Mouse (Mus musculus) frontal cortex, adult (tissue): ENCODE measurements at regions not wholly inside any gene's neighbourhood (a gene's known extent, or its start where the extent isn't known, plus 50 kb on each side); places are given as distances from the start of the nearest gene placed in this dataset.

ENCODE experiments used
- ATAC-seq: cut with Nextera tagmentation; 2 replicates; pipeline ENCODE4 v1.9.2; 2017; ENCODE audit warnings: mild to moderate bottlenecking, moderate library complexity, mixed read lengths; ENCODE audit not compliant: low TSS enrichment

DNA sequence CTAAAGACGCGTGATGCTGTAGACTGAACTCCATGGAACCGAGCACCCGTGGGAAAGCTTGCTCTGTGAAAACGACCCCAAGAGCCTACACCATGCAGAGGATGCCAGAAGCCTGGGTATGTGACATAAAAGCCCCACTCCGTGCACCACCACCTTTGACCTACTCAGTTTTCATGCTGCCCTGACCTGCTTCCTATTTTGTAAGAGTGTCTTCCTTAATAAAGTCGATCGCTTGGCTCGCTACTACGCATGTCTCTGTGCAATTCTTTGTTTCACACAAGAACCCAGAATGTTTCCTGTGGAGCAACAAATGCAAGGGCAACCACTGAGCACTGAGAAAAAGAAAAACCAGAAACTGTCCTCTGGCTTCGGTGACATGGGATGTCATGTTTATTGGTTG is 60.5 kb downstream of the Sec61b start:
- no peak for ATAC-seq

DNA sequence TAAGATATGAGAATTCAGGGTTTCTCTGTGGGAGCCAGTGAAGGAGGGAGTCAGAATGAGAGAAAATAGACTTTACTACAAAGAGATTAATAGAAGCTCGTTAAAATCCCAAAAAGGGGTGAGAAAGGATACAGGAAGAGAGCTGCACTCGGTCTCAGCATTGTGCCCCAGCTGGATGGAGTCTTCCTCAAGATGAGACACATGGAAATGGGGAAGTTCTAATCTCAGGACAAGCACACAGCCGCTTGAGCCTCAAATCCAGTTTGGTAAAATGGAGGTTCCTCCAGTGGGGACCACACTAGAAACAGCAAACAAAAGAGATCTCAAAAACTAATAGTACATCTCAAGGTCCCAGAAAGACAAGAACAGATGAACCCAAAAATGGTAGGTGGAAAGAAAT is 93.2 kb downstream of the Sec61b start:
- ATAC-seq: no peak

DNA sequence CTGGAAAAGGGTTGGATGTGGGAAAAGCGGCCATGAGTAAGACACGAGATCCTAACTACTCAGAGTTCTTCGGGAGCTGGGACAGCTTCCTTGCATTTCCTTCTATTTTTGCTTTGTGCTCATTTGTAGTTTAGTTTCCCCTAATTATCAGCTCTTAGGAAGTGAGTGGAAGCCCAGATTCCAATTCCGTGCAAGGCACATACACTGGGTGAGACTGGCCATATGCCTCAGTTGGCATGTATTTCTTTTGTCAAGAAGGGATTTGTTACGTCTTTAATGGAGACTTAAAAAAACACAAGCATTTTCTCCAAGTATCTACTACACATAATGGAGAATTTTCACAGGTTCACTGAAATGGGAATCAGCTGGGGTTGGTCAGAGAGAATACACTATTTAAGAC is 96.4 kb downstream of the Sec61b start:
- ATAC-seq: no peak

DNA sequence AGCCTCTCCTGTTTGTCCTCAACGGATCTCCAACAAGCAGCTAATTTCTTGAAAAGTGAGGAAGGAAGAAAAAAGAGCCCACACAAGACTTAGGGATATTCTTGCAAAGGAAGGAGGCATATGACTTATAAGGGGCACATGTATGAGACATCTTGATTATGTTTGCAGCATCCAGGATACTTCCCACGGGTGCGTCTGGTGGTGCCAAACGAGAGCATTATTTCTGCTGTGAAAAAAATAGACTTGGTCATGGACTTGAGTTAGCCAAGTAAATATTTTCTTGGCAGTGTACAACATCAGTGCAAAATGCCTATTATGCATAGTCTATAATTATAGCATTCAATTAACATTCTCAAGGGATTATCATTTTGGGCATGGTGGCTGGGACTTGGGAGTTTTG is 101.6 kb downstream of the Sec61b start:
- ATAC-seq: peak; percentile 59

DNA sequence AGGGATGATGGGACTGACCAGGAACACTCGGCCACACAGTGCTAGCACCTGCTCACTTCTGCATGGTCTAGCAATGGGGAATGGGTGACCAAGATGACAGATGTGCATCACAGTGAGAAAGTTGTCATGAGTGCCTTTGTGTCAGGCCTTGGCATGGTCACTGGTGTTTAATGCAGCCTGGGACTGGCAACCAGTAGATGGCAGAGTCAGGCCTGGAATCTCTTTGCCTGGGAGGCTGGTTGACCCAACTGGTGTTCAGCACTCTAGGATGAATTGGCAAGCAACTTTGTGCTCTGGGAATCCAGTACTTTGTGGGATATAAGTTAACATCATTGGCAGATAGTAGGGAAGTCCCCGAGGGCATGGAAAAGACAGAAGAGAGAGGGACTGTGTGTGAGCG is 103.0 kb downstream of the Sec61b start:
- ATAC-seq: peak; percentile 91

DNA sequence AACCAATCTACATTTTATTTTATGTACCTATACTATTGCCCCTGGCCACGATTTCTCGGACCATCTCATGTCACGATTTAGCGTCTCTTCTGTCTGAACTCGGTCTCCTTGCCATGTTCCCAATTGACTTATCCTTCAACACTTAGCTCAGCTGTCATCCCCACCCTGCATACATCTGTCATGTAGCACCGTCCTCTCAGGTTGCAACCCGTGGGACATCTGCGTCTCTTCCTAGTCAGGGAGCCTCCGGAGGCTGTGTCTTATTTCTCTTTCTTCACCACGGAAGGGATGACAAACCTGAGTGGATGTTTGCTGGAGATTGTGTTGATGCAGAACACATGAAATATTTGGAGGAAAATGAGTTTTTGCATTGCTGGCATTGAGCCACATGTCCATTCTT is 104.2 kb downstream of the Sec61b start:
- no peak for ATAC-seq

DNA sequence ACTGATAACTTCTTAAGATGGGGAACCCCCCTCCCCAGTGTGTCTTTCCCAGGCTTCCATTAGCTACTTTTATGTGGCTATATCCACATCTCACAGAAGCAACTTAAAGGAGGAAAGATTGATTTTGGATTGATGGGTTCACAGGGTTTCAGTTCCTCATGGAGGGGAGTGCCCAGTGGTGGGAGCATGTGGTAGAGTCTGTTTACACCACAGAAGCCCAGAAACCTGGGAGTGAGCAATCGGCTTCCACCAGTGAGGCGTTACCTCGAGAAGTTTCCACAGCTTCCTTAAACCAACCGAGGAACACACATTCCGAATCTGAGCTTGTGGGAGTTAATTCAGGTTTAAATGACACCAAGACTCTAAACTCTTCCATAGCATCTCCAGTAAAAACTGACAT is 106.1 kb downstream of the Sec61b start:
- no peak for ATAC-seq

DNA sequence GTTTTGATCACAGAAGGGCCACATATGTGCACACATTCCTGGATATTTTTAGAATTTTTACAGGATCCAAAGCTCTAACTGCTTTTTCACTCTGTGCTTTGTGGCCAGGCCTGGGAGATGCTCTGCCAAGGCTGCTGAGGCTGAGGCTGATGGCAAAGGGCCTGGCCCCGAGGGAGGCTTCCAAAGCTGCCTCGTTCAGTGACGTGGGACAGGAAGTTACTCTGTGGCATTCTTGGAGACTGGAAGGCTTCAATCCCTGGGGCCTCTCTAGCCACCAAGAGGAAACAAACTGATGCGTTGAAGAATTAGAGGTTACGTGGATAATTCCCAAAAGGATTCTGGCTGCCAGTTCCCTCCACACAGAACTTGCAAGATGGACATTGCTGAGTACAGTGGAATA is 112.8 kb downstream of the Sec61b start:
- ATAC-seq: no peak

DNA sequence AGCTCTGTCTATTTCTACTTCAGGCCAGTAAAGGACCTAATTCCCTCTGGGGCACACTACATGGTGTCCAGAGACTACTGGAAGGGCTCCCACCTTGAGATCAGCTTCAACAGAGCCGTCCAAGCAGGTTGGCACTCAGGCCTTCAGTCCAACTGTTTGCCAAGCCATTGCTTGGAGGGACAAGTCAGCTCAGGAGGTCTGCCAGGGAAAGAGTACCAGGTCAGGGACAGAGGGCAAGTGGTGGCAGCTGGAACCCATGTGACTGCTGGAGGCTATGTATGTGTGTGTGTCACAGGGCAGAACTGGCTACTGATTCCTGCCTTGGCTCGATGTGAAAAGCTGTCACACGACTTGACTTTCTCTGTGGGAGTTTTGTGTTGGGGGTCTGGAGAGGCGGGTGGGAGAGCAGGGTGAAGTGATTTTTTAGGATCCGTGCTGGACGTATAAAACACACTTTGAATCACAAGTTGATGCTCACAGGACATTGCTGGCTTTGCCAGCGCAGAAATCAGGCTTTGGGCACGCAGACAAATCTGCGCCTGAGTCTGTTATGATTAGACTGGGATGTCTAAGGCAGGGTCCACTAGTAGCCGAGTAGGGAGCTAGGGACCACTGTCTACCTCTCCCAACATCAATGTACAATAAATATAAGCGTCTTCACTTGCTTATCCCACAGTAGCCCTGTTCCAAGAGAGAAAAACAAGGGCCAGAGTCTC is 118.0 kb downstream of the Sec61b start:
- ATAC-seq: no peak

DNA sequence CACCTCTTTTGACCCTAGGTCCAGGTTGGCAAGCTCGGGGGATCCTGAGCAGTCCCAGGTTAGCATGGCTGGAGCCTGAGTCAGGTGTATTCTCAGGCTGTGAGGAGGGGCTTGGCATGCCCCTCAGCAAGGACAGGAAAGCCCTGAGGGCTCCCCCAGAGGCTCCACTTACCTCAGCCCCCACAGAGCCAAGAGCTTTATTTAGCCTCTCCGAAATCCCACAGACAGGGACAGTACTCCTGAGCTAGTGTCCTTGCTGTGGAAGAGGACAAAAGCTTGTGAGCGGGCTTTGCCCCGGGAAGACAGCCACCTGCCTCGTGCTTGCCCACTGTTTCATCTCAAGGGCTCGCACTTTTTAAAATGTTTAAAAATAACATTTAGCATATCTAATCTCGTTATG is 118.7 kb downstream of the Sec61b start:
- ATAC-seq: peak; percentile 80

DNA sequence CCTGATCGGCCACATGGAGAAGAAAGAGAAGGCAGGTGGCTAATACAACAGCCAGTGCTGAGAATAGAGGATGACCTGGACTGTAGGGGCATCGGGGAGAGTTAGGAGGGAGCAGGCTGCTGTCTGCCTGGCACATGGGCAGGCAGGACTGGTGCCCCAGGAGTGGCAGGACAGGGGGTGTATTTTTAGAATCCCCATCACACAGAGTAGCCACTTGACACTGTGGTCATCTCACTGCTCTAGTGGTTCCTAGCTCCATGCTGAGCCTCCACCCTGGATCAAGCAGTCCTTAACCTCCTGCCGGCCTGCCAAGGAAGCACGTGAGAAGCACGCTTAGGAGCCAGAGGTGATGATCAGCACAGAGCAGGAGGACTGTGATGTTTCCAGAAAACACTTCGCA is 119.7 kb downstream of the Sec61b start:
- ATAC-seq: no peak

DNA sequence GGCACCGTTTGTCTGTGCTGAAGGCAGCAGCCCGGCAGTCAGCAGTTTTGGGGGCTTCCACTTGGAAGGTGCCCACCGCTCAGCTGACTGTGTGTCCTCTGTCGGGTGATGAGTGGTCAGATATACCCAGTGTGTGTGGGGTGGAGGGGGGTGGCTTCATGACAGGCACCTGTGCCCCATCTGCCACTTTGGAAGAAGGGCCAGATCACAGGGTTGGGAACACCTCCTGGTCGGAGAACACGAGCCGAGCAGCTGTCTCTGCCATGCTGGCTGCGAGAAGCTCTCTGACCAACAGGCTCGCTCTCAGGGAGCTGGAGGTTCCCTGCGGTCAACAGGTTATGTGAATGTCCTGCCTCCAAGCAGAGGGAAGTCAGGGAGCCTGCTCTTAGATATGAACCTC is 121.4 kb downstream of the Sec61b start:
- ATAC-seq: no peak

DNA sequence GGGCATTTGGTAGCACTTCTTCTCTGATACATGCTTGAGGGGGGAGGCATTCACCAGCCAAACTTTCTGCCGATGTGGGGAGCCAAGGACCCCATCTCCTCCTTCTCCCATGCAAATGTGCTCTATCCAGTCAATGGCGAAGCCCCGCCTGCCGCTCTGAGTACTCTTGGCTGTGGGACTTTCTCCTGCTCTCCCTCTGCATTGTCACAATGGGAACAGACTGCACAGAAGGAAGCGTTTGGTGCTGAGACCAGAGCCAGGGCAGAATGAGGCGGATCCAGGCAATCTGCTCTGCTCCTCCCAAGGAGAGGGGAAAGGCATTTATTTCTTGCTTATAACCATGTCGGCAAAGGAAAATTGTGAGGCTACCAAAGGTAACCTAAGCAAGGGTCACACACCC is 123.1 kb downstream of the Sec61b start:
- ATAC-seq: peak; percentile 85

DNA sequence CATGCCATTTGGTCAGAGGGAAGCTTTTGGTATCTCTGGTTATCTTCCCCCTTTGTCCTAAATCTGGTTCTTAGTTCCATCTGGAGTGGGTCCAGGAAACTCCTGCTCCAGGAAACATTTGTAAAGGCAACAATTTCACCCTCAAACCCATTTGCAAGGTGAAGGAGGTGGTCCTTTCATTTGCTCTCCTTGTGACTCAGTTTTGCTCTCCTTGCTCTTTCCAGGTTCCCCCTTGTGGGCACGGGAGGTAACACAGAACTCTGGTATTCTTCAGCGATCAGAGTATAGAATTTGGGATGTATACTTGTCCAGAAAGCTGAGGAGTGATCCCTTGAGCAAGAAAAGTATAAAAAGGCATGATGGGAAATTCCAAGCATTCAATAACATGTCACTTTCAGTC is 123.8 kb downstream of the Sec61b start:
- peak; percentile 62; the same call in 1 of the 2 replicates for ATAC-seq

DNA sequence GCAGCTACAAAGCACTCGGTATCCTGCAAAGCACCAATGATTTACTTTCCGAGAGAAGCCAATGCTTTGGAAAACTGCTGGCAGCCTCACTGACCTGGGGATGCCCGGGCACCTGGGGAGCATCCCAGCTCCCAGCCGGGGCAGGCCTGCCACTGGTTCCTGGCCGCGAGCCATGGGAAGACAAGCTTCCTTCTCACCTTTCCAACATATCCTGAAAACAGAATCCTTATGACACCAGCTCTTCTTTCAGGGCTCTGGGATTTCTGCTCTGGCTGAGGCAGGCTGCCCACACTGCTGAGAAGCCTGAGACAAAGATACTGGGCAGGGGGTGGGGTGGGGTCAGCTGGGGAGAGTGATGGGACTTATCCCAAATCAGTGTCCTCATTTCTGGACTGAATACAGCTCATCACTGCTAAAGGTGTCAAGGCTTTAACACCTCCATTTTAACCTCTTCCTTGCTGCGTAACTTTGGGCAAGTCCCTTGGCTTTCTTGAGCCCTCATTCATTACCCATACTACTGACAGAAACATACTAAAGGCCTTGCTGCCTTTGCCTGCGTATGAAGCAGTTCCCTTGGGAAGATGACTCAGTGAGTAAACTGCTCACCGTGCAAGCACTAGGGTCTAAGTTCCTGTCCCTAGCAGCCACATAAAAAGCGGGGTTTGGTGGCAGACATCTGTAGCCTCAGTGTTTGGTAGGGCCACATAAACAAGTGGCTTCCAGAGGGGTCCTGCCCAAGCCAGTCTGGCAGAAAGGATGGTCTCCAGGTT is 127.0 kb downstream of the Sec61b start:
- no peak for ATAC-seq

DNA sequence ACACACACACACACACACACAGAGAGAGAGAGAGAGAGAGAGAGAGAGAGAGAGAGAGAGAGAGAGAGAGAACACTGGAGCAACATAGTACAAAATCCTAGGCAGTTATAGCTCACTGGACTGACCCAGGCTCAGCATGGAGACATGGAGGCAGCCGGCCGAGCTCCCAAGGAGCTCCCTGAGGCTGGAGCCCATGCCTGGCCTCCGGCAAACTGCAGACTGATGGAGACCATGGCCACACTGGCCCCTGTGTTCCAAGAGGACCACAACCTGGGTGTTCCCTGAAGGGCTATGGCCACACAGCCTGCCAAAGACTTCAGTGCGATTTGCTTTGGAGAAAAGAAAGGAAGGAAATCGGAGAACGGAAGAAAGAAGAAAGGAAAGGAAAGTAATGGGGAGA is 128.9 kb downstream of the Sec61b start:
- ATAC-seq: peak; percentile 21; the same call in 1 of the 2 replicates

DNA sequence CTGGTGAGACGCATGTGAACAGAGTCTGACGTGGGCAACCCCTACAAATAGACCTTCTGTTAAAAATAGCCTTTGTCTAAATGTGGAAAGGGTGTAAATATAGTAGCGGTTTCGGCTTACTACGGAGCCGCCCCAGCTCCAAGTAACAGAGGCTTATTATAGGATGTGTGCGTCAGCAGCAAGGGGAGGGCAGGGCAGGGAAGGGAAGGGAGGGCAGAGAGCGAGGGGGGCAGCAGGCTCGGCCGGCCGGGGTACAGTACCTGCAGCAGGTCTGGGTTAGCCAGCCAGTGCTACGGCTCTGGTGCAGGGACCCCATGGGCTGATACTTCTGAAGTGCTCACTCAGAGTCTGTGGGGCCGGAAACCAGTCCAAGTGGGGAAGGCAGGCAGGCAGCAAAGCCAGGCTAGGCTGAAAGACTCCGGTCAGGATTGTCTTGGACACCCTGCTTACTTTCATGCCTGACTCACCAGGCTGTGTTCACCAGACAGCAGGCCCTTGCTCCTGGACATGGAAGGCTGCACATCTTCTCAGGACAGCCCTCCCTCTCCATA is 129.5 kb downstream of the Sec61b start:
- peak; percentile 87 for ATAC-seq

DNA sequence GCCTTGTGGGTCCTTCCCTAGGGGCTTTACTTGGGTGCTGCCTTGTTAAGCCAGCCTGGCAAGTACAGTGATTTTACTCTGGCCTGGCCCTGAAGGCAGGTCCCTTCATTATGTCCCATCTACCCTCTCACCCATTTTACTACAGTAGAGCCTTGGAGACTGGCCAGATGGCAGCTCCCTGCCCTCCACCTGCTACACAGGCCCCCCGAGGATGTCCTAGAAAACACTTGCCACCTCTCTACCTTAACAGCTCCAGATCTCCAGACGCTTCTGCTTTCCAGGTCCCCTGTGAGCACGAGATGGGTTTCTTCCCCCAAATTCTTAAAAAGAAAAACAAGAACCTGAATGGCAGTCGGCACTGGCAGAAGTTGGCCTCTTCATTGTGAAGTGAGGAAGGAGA is 131.2 kb downstream of the Sec61b start:
- no peak for ATAC-seq

DNA sequence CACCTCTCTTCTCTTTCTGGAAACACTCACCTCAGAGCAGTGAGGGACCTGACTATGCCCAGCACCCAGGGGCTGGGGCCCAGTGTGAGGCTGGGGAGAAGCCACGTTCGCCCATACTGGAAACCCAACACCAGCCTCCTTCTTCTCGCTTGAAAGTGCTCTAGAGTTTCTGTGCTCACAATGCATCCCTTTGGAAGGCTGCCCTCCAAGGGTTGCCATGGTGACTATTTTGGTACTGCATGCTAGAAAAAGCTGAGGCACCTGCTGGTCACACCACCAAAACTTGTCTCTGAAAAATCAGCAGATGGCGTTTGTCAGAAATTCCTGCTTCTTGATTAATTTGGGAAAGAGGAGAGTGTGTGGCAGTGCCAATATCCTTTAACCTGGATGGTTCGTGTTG is 134.2 kb downstream of the Sec61b start:
- peak; percentile 83 for ATAC-seq

DNA sequence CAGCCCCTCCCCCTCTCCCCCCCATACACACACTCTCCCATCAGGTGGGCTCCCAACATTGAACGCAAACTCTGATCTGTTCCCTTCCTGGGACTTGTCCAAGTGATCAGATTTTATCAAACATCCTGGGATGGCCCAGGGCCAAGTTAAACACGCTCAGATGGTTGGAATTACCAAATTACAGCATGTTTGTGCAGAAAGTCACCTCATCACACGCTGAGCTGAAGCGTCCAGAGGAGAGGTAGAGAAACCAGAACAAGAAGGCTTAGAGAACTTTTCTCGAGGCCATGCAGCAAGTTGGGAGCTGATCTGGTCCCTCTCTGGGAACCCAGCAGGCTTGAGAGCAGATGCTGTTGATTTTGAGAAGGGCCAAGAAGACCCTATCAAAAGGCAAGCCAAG is 136.5 kb downstream of the Sec61b start:
- no peak for ATAC-seq

DNA sequence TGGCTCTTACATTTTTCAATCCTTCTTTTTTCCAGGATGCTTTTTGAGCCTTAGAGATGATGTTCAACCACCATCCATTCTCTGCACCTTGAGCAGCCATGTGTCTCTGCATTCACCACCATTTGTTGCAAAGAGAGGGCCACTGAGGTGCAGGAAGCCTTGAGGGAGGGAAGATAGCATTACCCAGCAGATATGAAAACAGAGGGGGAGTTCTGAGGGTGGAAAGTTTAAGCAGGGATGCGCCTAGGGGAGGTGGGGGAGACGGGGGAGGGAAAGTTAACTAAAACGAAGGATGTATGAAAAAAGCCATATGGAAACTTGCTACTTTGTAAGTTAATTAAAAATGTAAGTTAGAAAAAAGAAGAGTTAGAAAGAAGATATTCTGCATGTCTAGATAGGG is 142.1 kb downstream of the Sec61b start:
- ATAC-seq: peak; percentile 78

DNA sequence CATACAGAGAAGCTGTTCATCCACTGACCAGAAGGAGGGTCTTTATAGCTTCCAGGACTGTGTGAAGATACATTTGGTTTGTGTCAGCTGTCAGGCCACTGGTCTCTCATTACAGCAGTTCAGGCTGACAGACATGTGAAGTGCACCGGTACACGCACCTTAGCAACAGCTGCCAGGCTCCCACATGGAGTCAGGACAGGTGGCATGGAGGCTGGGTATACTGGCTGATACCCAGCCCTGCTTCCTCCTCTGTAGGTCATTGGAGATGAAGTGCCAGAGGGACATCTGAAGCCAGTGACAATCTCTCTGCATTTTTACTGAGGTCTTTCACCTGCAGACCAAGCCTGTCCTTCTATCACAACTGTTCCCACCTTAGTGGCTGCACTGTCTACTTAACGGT is 146.2 kb downstream of the Sec61b start:
- ATAC-seq: no peak
